Mouse (Mus musculus): ENCODE measurements around the gene Omt2b. TPM values are rescaled to one million over a fixed set of nuclear protein-coding genes. Genes with fewer than 3 reads are reported as not detected.
"Not testable (repeated sequence)": the region's sequence is repeated elsewhere in the genome, so short reads cannot be mapped to it uniquely, and the experiment has no call there.

The Omt2b gene
- polyA plus RNA-seq, 1 experiment = 0.28 TPM

- H3K27ac ChIP-seq (ENCODE audit: control insufficient read depth, insufficient read depth, low read length) = no peak overlapping the region
- DNase-seq = no peak
- TF ChIP-seq CTCF (IDR thresholded peaks at IDR 0.05; ENCODE audit: borderline replicate concordance, control insufficient read depth, extremely low read depth, insufficient read depth, low read length, poor library complexity) = no peak
- TF ChIP-seq POLR2A (IDR thresholded peaks at IDR 0.05; ENCODE audit: control insufficient read depth, extremely low read depth, insufficient read depth, low read length, poor library complexity) = no peak
- no peak overlapping the region for H3K4me3 ChIP-seq (ENCODE audit: control insufficient read depth, insufficient read depth, low read length)
- H3K27me3 ChIP-seq (ENCODE audit: control insufficient read depth, insufficient read depth, low read length) = no peaks in the 10 kb centered on the region
- no peaks in the 10 kb centered on the region for H3K36me3 ChIP-seq (ENCODE audit: control insufficient read depth, insufficient read depth, low read length)
- no peaks in the 10 kb centered on the region for H3K4me1 ChIP-seq (replicated peaks; ENCODE audit: control insufficient read depth, insufficient read depth, low read length)
- 91% methylated on average over 1 of the region's 1 CpGs for WGBS
These were observed 29.2 kb upstream of the Omt2b start for GRCm38 (mm10) chr9:78298232-78298631.

GRCm38 (mm10) chr9:78299143-78299542, 28.2 kb upstream of the Omt2b start:
- not testable (repeated sequence) for H3K27me3 ChIP-seq (ENCODE audit: control insufficient read depth, insufficient read depth, low read length); H3K36me3 ChIP-seq (ENCODE audit: control insufficient read depth, insufficient read depth, low read length); DNase-seq; H3K27ac ChIP-seq (ENCODE audit: control insufficient read depth, insufficient read depth, low read length); H3K4me3 ChIP-seq (ENCODE audit: control insufficient read depth, insufficient read depth, low read length); H3K4me1 ChIP-seq (replicated peaks; ENCODE audit: control insufficient read depth, insufficient read depth, low read length)
- 82% methylated on average over 1 of the region's 1 CpGs for WGBS

GRCm38 (mm10) chr9:78308122-78308521, 19.3 kb upstream of the Omt2b start:
- WGBS = 76% methylated on average over 3 of the region's 3 CpGs
- H3K36me3 ChIP-seq (ENCODE audit: control insufficient read depth, insufficient read depth, low read length); H3K4me1 ChIP-seq (replicated peaks; ENCODE audit: control insufficient read depth, insufficient read depth, low read length): not testable (repeated sequence)

GRCm38 (mm10) chr9:78314696-78315095, 12.7 kb upstream of the Omt2b start, which contains the start of gene Omt2a:
TSS of gene Omt2a (minus strand) at chr9:78314796.
- TF ChIP-seq POLR2A (IDR thresholded peaks at IDR 0.05; ENCODE audit: control insufficient read depth, extremely low read depth, insufficient read depth, low read length, poor library complexity) (no peak), CTCF (IDR thresholded peaks at IDR 0.05; ENCODE audit: borderline replicate concordance, control insufficient read depth, extremely low read depth, insufficient read depth, low read length, poor library complexity) (no peak)
- Histone ChIP-seq H3K4me3 (ENCODE audit: control insufficient read depth, insufficient read depth, low read length) (no peak within 1 kb of the TSS), H3K4me1 (replicated peaks; ENCODE audit: control insufficient read depth, insufficient read depth, low read length) (no peaks in the 10 kb centered on the region), H3K27me3 (ENCODE audit: control insufficient read depth, insufficient read depth, low read length) (no peaks in the 10 kb centered on the region), H3K27ac (ENCODE audit: control insufficient read depth, insufficient read depth, low read length) (no peak within 1 kb of the TSS), H3K36me3 (ENCODE audit: control insufficient read depth, insufficient read depth, low read length) (no peaks in the 10 kb centered on the region)
- WGBS = 90% methylated on average over 2 of the region's 2 CpGs
- no peak for DNase-seq

More at GRCm38 (mm10) chr9:78308122-78308521, 19.3 kb upstream of the Omt2b start:
- not testable (repeated sequence) for H3K27me3 ChIP-seq (ENCODE audit: control insufficient read depth, insufficient read depth, low read length); DNase-seq; H3K4me3 ChIP-seq (ENCODE audit: control insufficient read depth, insufficient read depth, low read length); H3K27ac ChIP-seq (ENCODE audit: control insufficient read depth, insufficient read depth, low read length)

- Histone ChIP-seq H3K4me1 (replicated peaks; ENCODE audit: control insufficient read depth, insufficient read depth, low read length) (no peaks in the 10 kb centered on the region), H3K27ac (ENCODE audit: control insufficient read depth, insufficient read depth, low read length) (no peak overlapping the region), H3K4me3 (ENCODE audit: control insufficient read depth, insufficient read depth, low read length) (no peak overlapping the region), H3K27me3 (ENCODE audit: control insufficient read depth, insufficient read depth, low read length) (no peaks in the 10 kb centered on the region), H3K36me3 (ENCODE audit: control insufficient read depth, insufficient read depth, low read length) (no peaks in the 10 kb centered on the region)
- WGBS = 3% methylated on average over 1 of the region's 1 CpGs
- TF ChIP-seq CTCF (IDR thresholded peaks at IDR 0.05; ENCODE audit: borderline replicate concordance, control insufficient read depth, extremely low read depth, insufficient read depth, low read length, poor library complexity) (no peak), POLR2A (IDR thresholded peaks at IDR 0.05; ENCODE audit: control insufficient read depth, extremely low read depth, insufficient read depth, low read length, poor library complexity) (no peak)
- no peak for DNase-seq
These were observed 7.9 kb upstream of the Omt2b start for GRCm38 (mm10) chr9:78319499-78319898.

- H3K27me3 ChIP-seq (ENCODE audit: control insufficient read depth, insufficient read depth, low read length); H3K4me1 ChIP-seq (replicated peaks; ENCODE audit: control insufficient read depth, insufficient read depth, low read length); DNase-seq; H3K27ac ChIP-seq (ENCODE audit: control insufficient read depth, insufficient read depth, low read length); H3K4me3 ChIP-seq (ENCODE audit: control insufficient read depth, insufficient read depth, low read length); H3K36me3 ChIP-seq (ENCODE audit: control insufficient read depth, insufficient read depth, low read length): not testable (repeated sequence)
These were observed 9.7 kb downstream of the Omt2b start for GRCm38 (mm10) chr9:78337050-78337449.

- not testable (repeated sequence) for H3K4me3 ChIP-seq (ENCODE audit: control insufficient read depth, insufficient read depth, low read length); H3K4me1 ChIP-seq (replicated peaks; ENCODE audit: control insufficient read depth, insufficient read depth, low read length); H3K27me3 ChIP-seq (ENCODE audit: control insufficient read depth, insufficient read depth, low read length); H3K36me3 ChIP-seq (ENCODE audit: control insufficient read depth, insufficient read depth, low read length); H3K27ac ChIP-seq (ENCODE audit: control insufficient read depth, insufficient read depth, low read length)
- TF ChIP-seq CTCF (IDR thresholded peaks at IDR 0.05; ENCODE audit: borderline replicate concordance, control insufficient read depth, extremely low read depth, insufficient read depth, low read length, poor library complexity) = peak; percentile 78; the same call in 1 of the 2 replicates
- DNase-seq = peak; percentile 35
- WGBS = 29% methylated on average over 8 of the region's 8 CpGs
These were observed 12.9 kb downstream of the Omt2b start for GRCm38 (mm10) chr9:78340324-78340723.

GRCm38 (mm10) chr9:78342494-78342893, 15.1 kb downstream of the Omt2b start:
- not testable (repeated sequence) for H3K36me3 ChIP-seq (ENCODE audit: control insufficient read depth, insufficient read depth, low read length); H3K4me3 ChIP-seq (ENCODE audit: control insufficient read depth, insufficient read depth, low read length); H3K27me3 ChIP-seq (ENCODE audit: control insufficient read depth, insufficient read depth, low read length); DNase-seq; H3K4me1 ChIP-seq (replicated peaks; ENCODE audit: control insufficient read depth, insufficient read depth, low read length); H3K27ac ChIP-seq (ENCODE audit: control insufficient read depth, insufficient read depth, low read length)
- 93% methylated on average over 4 of the region's 4 CpGs for WGBS

GRCm38 (mm10) chr9:78343055-78343454, 15.7 kb downstream of the Omt2b start:
- H3K4me3 ChIP-seq (ENCODE audit: control insufficient read depth, insufficient read depth, low read length); H3K27me3 ChIP-seq (ENCODE audit: control insufficient read depth, insufficient read depth, low read length); DNase-seq; H3K4me1 ChIP-seq (replicated peaks; ENCODE audit: control insufficient read depth, insufficient read depth, low read length); H3K36me3 ChIP-seq (ENCODE audit: control insufficient read depth, insufficient read depth, low read length); H3K27ac ChIP-seq (ENCODE audit: control insufficient read depth, insufficient read depth, low read length): not testable (repeated sequence)
- WGBS = 87% methylated on average over 9 of the region's 9 CpGs

GRCm38 (mm10) chr9:78345235-78345634, 17.8 kb downstream of the Omt2b start:
- H3K27ac ChIP-seq (ENCODE audit: control insufficient read depth, insufficient read depth, low read length); H3K27me3 ChIP-seq (ENCODE audit: control insufficient read depth, insufficient read depth, low read length); DNase-seq; H3K4me1 ChIP-seq (replicated peaks; ENCODE audit: control insufficient read depth, insufficient read depth, low read length); H3K36me3 ChIP-seq (ENCODE audit: control insufficient read depth, insufficient read depth, low read length); H3K4me3 ChIP-seq (ENCODE audit: control insufficient read depth, insufficient read depth, low read length): not testable (repeated sequence)
- 65% methylated on average over 4 of the region's 4 CpGs for WGBS
